Mouse (Mus musculus) megakaryocyte progenitor cell, adult 5-6 weeks (primary cell): ENCODE measurements around the gene 4933406M09Rik. TPM values are rescaled to one million over a fixed set of nuclear protein-coding genes. Genes with fewer than 3 reads are reported as not detected.

Source experiments
- ATAC-seq: replicated peaks from 2 replicates; pipeline ENCODE4 v1.8.0; 2016; ENCODE audit warnings: mild to moderate bottlenecking, moderate TSS enrichment, inconsistent platforms; ENCODE audit not compliant: poor library complexity
- total RNA-seq, 2 experiments: library from RNA; stranded (forward) in 1 of 2; stranded (reverse) in 1 of 2; fragments of 157-497, 149-512 nt in 1 of 2; fragments of 200-1000 nt in 1 of 2; gene quantifications; 2 replicates each; pipeline versions ENCODE4 v1.2.3 to v1.2.4; 2015 to 2017

Gene 4933406M09Rik
- not detected in 2 replicates for total RNA-seq (2015)
- total RNA-seq (2017) = not detected in 2 replicates

- ATAC-seq = no peak
Measured at GRCm38 (mm10) chr1:134385666-134386065, at the start of gene 4933406M09Rik. Gene 4933406M09Rik, plus strand, starts transcription at chr1:134385940.

- no peak for ATAC-seq
Measured at GRCm38 (mm10) chr1:134336958-134337710, 48.6 kb upstream of the 4933406M09Rik start.

GRCm38 (mm10) chr1:134339162-134339561 is 46.6 kb upstream of the 4933406M09Rik start:
- ATAC-seq = no peak

- ATAC-seq = no peak
Measured at GRCm38 (mm10) chr1:134339757-134340619, 45.8 kb upstream of the 4933406M09Rik start.

- no peak for ATAC-seq
Measured at GRCm38 (mm10) chr1:134341641-134342277, 44.0 kb upstream of the 4933406M09Rik start.

- ATAC-seq = no peak
Measured at GRCm38 (mm10) chr1:134342278-134342664, 43.5 kb upstream of the 4933406M09Rik start.

GRCm38 (mm10) chr1:134342781-134343310 is 42.9 kb upstream of the 4933406M09Rik start:
- ATAC-seq = no peak

GRCm38 (mm10) chr1:134343567-134343966 is 42.2 kb upstream of the 4933406M09Rik start:
- ATAC-seq = no peak

GRCm38 (mm10) chr1:134344005-134344950 is 41.5 kb upstream of the 4933406M09Rik start:
- ATAC-seq = peak; percentile 99

GRCm38 (mm10) chr1:134345075-134345474 is 40.7 kb upstream of the 4933406M09Rik start:
- ATAC-seq = no peak; the same call in 1 of the 2 replicates

GRCm38 (mm10) chr1:134347791-134348190 is 37.9 kb upstream of the 4933406M09Rik start:
- ATAC-seq = no peak

- no peak for ATAC-seq
Measured at GRCm38 (mm10) chr1:134353326-134353725, 32.4 kb upstream of the 4933406M09Rik start.

- no peak for ATAC-seq
Measured at GRCm38 (mm10) chr1:134357461-134357860, 28.3 kb upstream of the 4933406M09Rik start.

GRCm38 (mm10) chr1:134360656-134361055 is 25.1 kb upstream of the 4933406M09Rik start:
- ATAC-seq = no peak

GRCm38 (mm10) chr1:134361195-134361856 is 24.4 kb upstream of the 4933406M09Rik start:
- peak; percentile 15; the same call in 1 of the 2 replicates for ATAC-seq

GRCm38 (mm10) chr1:134361857-134362212 is 23.9 kb upstream of the 4933406M09Rik start, which contains the start of gene Tmem183a:
Gene Tmem183a, minus strand, starts transcription at chr1:134361979.
- peak; percentile 100 for ATAC-seq

GRCm38 (mm10) chr1:134363194-134363593 is 22.5 kb upstream of the 4933406M09Rik start:
- no peak for ATAC-seq

GRCm38 (mm10) chr1:134365491-134365890 is 20.2 kb upstream of the 4933406M09Rik start:
- no peak for ATAC-seq

- peak; percentile 79 for ATAC-seq
Measured at GRCm38 (mm10) chr1:134368777-134369337, 16.9 kb upstream of the 4933406M09Rik start.
